Mouse (Mus musculus): ENCODE data around the gene Ufc1.
A peak's percentile ranks its signal among the peaks of the same experiment; 100 is the strongest.
"Not testable (repeated sequence)": the region's sequence is repeated elsewhere in the genome, so short reads cannot be mapped to it uniquely, and the experiment has no call there.

The Ufc1 gene

GRCm38 (mm10) chr1:171248386-171249226 lies 46.2 kb downstream of the Ufc1 start:
- DNase-seq (ENCODE audit: low spot score in 2 of 2), result no peak

GRCm38 (mm10) chr1:171247916-171248315 lies 46.9 kb downstream of the Ufc1 start:
- DNase-seq (ENCODE audit: low spot score in 2 of 2), result no peak

GRCm38 (mm10) chr1:171247453-171247841 lies 47.4 kb downstream of the Ufc1 start:
- no peak for DNase-seq (ENCODE audit: low spot score in 2 of 2)

GRCm38 (mm10) chr1:171246709-171247452 lies 47.9 kb downstream of the Ufc1 start:
- DNase-seq (ENCODE audit: low spot score in 2 of 2), result peak; percentile 93 to 98

- DNase-seq (ENCODE audit: low spot score in 2 of 2), result no peak
Measured at GRCm38 (mm10) chr1:171245353-171245752, 49.5 kb downstream of the Ufc1 start.

GRCm38 (mm10) chr1:171241952-171242351 lies 52.9 kb downstream of the Ufc1 start:
- not testable (repeated sequence) for DNase-seq (ENCODE audit: low spot score in 2 of 2)

GRCm38 (mm10) chr1:171240911-171241310 lies 53.9 kb downstream of the Ufc1 start:
- DNase-seq (ENCODE audit: low spot score in 2 of 2), result no peak

GRCm38 (mm10) chr1:171239992-171240744 lies 54.7 kb downstream of the Ufc1 start:
- DNase-seq (ENCODE audit: low spot score in 2 of 2), result no peak

Data from cerebellum, postnatal 4 days (tissue).